Mouse (Mus musculus): ENCODE data around the gene Urb1.
"Not testable (repeated sequence)": the region's sequence is repeated elsewhere in the genome, so short reads cannot be mapped to it uniquely, and the experiment has no call there.

The Urb1 gene

GRCm38 (mm10) chr16:90809975-90810715 lies at the start of gene Urb1:
TSS of gene Urb1 (minus strand) at chr16:90810413.
- peak; percentile 100 for DNase-seq

- no peak for DNase-seq
Observed at GRCm38 (mm10) chr16:90858206-90858605, 48.0 kb upstream of the Urb1 start.

- DNase-seq = no peak
Observed at GRCm38 (mm10) chr16:90856552-90857200, 46.5 kb upstream of the Urb1 start.

GRCm38 (mm10) chr16:90851621-90852334 lies 41.6 kb upstream of the Urb1 start:
- no peak for DNase-seq

GRCm38 (mm10) chr16:90850881-90851280 lies 40.7 kb upstream of the Urb1 start:
- no peak for DNase-seq

- peak; percentile 40 for DNase-seq
Observed at GRCm38 (mm10) chr16:90849262-90849661, 39.0 kb upstream of the Urb1 start.

- DNase-seq = no peak
Observed at GRCm38 (mm10) chr16:90848697-90849096, 38.5 kb upstream of the Urb1 start.

- no peak for DNase-seq
Observed at GRCm38 (mm10) chr16:90845591-90845990, 35.4 kb upstream of the Urb1 start.

GRCm38 (mm10) chr16:90845038-90845437 lies 34.8 kb upstream of the Urb1 start:
- no peak for DNase-seq

- DNase-seq = no peak
Observed at GRCm38 (mm10) chr16:90842164-90842563, 32.0 kb upstream of the Urb1 start.

GRCm38 (mm10) chr16:90837431-90837830 lies 27.2 kb upstream of the Urb1 start:
- no peak for DNase-seq

- no peak for DNase-seq
Observed at GRCm38 (mm10) chr16:90833041-90833791, 23.0 kb upstream of the Urb1 start.

- no peak for DNase-seq
Observed at GRCm38 (mm10) chr16:90832495-90832894, 22.3 kb upstream of the Urb1 start.

- DNase-seq = no peak
Observed at GRCm38 (mm10) chr16:90831676-90832075, 21.5 kb upstream of the Urb1 start.

GRCm38 (mm10) chr16:90830686-90831439 lies 20.6 kb upstream of the Urb1 start:
- peak; percentile 86 for DNase-seq

- DNase-seq = peak; percentile 87
Observed at GRCm38 (mm10) chr16:90829894-90830685, 19.9 kb upstream of the Urb1 start.

GRCm38 (mm10) chr16:90829136-90829535 lies 18.9 kb upstream of the Urb1 start:
- no peak for DNase-seq

GRCm38 (mm10) chr16:90827498-90827897 lies 17.3 kb upstream of the Urb1 start:
- no peak for DNase-seq

GRCm38 (mm10) chr16:90826457-90826856 lies 16.2 kb upstream of the Urb1 start, which contains the start of gene Eva1c:
TSS of gene Eva1c (plus strand) at chr16:90826719.
- DNase-seq = no peak

- no peak for DNase-seq
Observed at GRCm38 (mm10) chr16:90826041-90826440, 15.8 kb upstream of the Urb1 start.

GRCm38 (mm10) chr16:90823986-90824385 lies 13.8 kb upstream of the Urb1 start:
- not testable (repeated sequence) for DNase-seq
